Mouse (Mus musculus): ENCODE results near the gene Fgg.

DNA sequence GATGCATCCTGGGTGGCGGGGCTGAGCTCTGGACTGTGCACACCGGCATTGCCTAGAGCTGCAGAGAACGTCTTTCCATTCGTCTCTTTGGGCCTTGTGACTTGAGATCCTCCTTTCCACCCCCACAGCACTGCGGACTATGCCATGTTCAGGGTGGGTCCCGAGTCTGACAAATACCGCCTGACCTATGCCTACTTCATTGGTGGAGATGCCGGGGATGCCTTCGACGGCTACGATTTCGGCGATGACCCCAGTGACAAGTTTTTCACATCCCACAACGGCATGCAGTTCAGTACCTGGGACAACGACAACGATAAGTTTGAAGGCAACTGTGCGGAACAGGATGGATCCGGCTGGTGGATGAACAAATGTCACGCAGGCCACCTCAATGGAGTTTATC is 5.1 kb downstream of the Fgg start:
- TF ChIP-seq EP300 (optimal IDR thresholded peaks at IDR 0.05) (no peak), CTCF (IDR thresholded peaks at IDR 0.05; ENCODE audit: low read depth) (no peak)

Data from stomach, postnatal 0 days (tissue).